Mouse (Mus musculus) E14TG2a.4 (cell line): ENCODE measurements around the gene Spata13.

Source experiments
- CTCF ChIP-seq: conservative IDR thresholded peaks from 2 replicates; pipeline ENCODE4 v1.5.1; 2014; ENCODE audit warnings: low read length
- NANOG ChIP-seq: IDR thresholded peaks from 2 replicates; pipeline ENCODE4 v1.6.1; 2014; ENCODE audit warnings: borderline replicate concordance, low read length, mixed read lengths
- POU5F1 ChIP-seq: IDR thresholded peaks from 2 replicates; pipeline ENCODE4 v1.6.1; 2014; ENCODE audit warnings: low read length, borderline replicate concordance

- TF ChIP-seq CTCF: no peak
- TF ChIP-seq POU5F1: no peak
- no peak for TF ChIP-seq NANOG
Observed at GRCm38 (mm10) chr14:60759097-60759496, 125.3 kb downstream of the Spata13 start.
